8 mouse cellular contexts compared by ENCODE assay signal in genomic region chr13:25024655-25025054, GRCm38 (mm10). TPM values are rescaled to one million over a fixed set of nuclear protein-coding genes. Genes with fewer than 3 reads are reported as not detected.
A peak's percentile ranks its signal among the peaks of the same experiment; 100 is the strongest.
DNase-seq lines count a peak whose midpoint lies in the region; ATAC-seq and TF ChIP-seq lines count a peak whose summit lies in the region.

No protein-coding gene starts in this region.

- DNase-seq in gastrocnemius, adult 2 months = peak; percentile 27
- no peak for DNase-seq in gastrocnemius, adult 18-20 months (ENCODE audit: low spot score)
- peak; percentile 53 for DNase-seq in liver, adult 2 months (ENCODE audit: extremely low read depth, low read depth, low spot score)
- no peak for DNase-seq in liver, embryonic 11.5 days (ENCODE audit: low spot score)
- peak; percentile 73 for DNase-seq in MEL (ENCODE audit: low read depth, low spot score)
- DNase-seq in embryonic facial prominence, embryonic 11.5 days (ENCODE audit: low spot score) = peak; percentile 67
- DNase-seq in thymus, postnatal 0 days (ENCODE audit: low spot score) = peak; percentile 48
- no peak for DNase-seq in gastrocnemius, postnatal 36 days

- H3K79me2 ChIP-seq in liver, adult 2 months (ENCODE audit: control insufficient read depth, insufficient read depth, low read length) = peaks cover 4% of the 10 kb centered on the region; the same call in 1 of the 2 replicates
- H3K79me2 ChIP-seq in MEL (ENCODE audit: control insufficient read depth, insufficient read depth, low read length, poor library complexity) = peaks cover 5% of the 10 kb centered on the region; the same call in 1 of the 2 replicates

- 38% methylated on average over 2 of the region's 2 CpGs for WGBS in liver, adult 2 months
- WGBS in liver, embryonic 11.5 days = 24% methylated on average over 2 of the region's 2 CpGs
- WGBS in embryonic facial prominence, embryonic 11.5 days = 22% methylated on average over 2 of the region's 2 CpGs

- no peaks in the 10 kb centered on the region for H3K27me3 ChIP-seq in liver, adult 2 months (ENCODE audit: control insufficient read depth, insufficient read depth, low read length)
- H3K27me3 ChIP-seq in liver, embryonic 11.5 days (replicated peaks; ENCODE audit: control insufficient read depth, insufficient read depth, low read length) = no peaks in the 10 kb centered on the region
- no peaks in the 10 kb centered on the region for H3K27me3 ChIP-seq in MEL (ENCODE audit: control insufficient read depth in 1 of 2, insufficient read depth in 2 of 2, low read length in 2 of 2)
- no peaks in the 10 kb centered on the region for H3K27me3 ChIP-seq in embryonic facial prominence, embryonic 11.5 days (ENCODE audit: control insufficient read depth, insufficient read depth, low read length)

- peak; percentile 39 for TF ChIP-seq RAD21 in MEL (IDR thresholded peaks at IDR 0.05; ENCODE audit: low read depth, low read length)

- no peak overlapping the region for H3K9ac ChIP-seq in liver, adult 2 months (ENCODE audit: low read depth, low read length)
- H3K9ac ChIP-seq in liver, embryonic 11.5 days (ENCODE audit: low read depth, low read length) = no peak overlapping the region
- H3K9ac ChIP-seq in MEL (ENCODE audit: control insufficient read depth, low read depth, low read length, poor library complexity, severe bottlenecking) = no peak overlapping the region
- no peak overlapping the region for H3K9ac ChIP-seq in embryonic facial prominence, embryonic 11.5 days (replicated peaks; ENCODE audit: low read length)

- no peak for TF ChIP-seq POLR2A in liver, adult 2 months (IDR thresholded peaks at IDR 0.05; ENCODE audit: extremely low read depth, insufficient read depth, low read length)
- no peak for TF ChIP-seq POLR2A in MEL (IDR thresholded peaks at IDR 0.05; ENCODE audit: control insufficient read depth in 1 of 2, insufficient read depth in 1 of 2, low read depth in 1 of 2, low read length in 2 of 2, poor library complexity in 1 of 2)

- intact Hi-C loops in gastrocnemius, adult 2 months (cut with DNase I) = loop anchor here (1.0 kb wide), 1 partner anchor 92 kb away; no protein-coding TSS in a partner anchor
- intact Hi-C loops in gastrocnemius, postnatal 36 days (cut with DNase I) = loop anchor here (5.0 kb wide), 1 partner anchor 93 kb away; no protein-coding TSS in a partner anchor

- H3K27ac ChIP-seq in gastrocnemius, adult 2 months = no peak overlapping the region
- no peak overlapping the region for H3K27ac ChIP-seq in liver, adult 2 months (replicated peaks; ENCODE audit: insufficient read depth, low read depth, low read length)
- H3K27ac ChIP-seq in liver, embryonic 11.5 days (ENCODE audit: low read depth, low read length) = no peak overlapping the region
- H3K27ac ChIP-seq in MEL (ENCODE audit: control insufficient read depth, low read depth, low read length) = no peak overlapping the region
- H3K27ac ChIP-seq in embryonic facial prominence, embryonic 11.5 days (replicated peaks; ENCODE audit: low read depth, low read length) = no peak overlapping the region

- ATAC-seq in liver, embryonic 11.5 days (replicated peaks; ENCODE audit: low FRiP score) = no peak
- no peak for ATAC-seq in embryonic facial prominence, embryonic 11.5 days (replicated peaks; ENCODE audit: insufficient number of reproducible peaks, low FRiP score, low TSS enrichment, low read depth)

- H3K4me3 ChIP-seq in gastrocnemius, adult 2 months = no peak overlapping the region
- no peak overlapping the region for H3K4me3 ChIP-seq in liver, adult 2 months (ENCODE audit: insufficient read depth, low read depth, low read length)
- no peak overlapping the region for H3K4me3 ChIP-seq in liver, embryonic 11.5 days (ENCODE audit: low read depth, low read length)
- no peak overlapping the region for H3K4me3 ChIP-seq in MEL (ENCODE audit: control insufficient read depth in 1 of 2, insufficient read depth in 1 of 2, low read depth in 2 of 2, low read length in 2 of 2)
- H3K4me3 ChIP-seq in embryonic facial prominence, embryonic 11.5 days (ENCODE audit: low read depth, low read length) = no peak overlapping the region

- no peak for TF ChIP-seq EP300 in MEL (IDR thresholded peaks at IDR 0.05; ENCODE audit: low read depth in 1 of 2, low read length in 2 of 2)

- no peaks in the 10 kb centered on the region for H3K36me3 ChIP-seq in liver, adult 2 months (ENCODE audit: control insufficient read depth, insufficient read depth, low read length)
- no peaks in the 10 kb centered on the region for H3K36me3 ChIP-seq in liver, embryonic 11.5 days (ENCODE audit: control insufficient read depth, insufficient read depth, low read length)
- peaks cover 0 to 12% of the 10 kb centered on the region in 2 experiments; a peak in 2 of 4 replicates for H3K36me3 ChIP-seq in MEL (ENCODE audit: control insufficient read depth in 1 of 2, insufficient read depth in 2 of 2, low read length in 2 of 2)
- no peaks in the 10 kb centered on the region for H3K36me3 ChIP-seq in embryonic facial prominence, embryonic 11.5 days (replicated peaks; ENCODE audit: control insufficient read depth, insufficient read depth, low read depth, low read length)

- no peak overlapping the region for H3K4me2 ChIP-seq in liver, embryonic 11.5 days
- no peak overlapping the region for H3K4me2 ChIP-seq in embryonic facial prominence, embryonic 11.5 days (ENCODE audit: low read depth, low read length)

- peak; percentile 53 for TF ChIP-seq CTCF in gastrocnemius, adult 2 months (IDR thresholded peaks at IDR 0.05)
- no peak for TF ChIP-seq CTCF in liver, adult 2 months (IDR thresholded peaks at IDR 0.05; ENCODE audit: low read depth, low read length)
- peak; percentile 35 to 62 (median 49); a peak in 4 of 6 replicates for TF ChIP-seq CTCF in MEL (IDR thresholded peaks at IDR 0.05 in 2 of 3, conservative IDR thresholded peaks at IDR 0.05 in 1 of 3; ENCODE audit: control insufficient read depth in 1 of 3, insufficient read depth in 1 of 3, low read depth in 2 of 3, low read length in 3 of 3, poor library complexity in 1 of 3, severe bottlenecking in 1 of 3)

- H3K9me3 ChIP-seq in liver, embryonic 11.5 days (ENCODE audit: control insufficient read depth, low read length) = no peaks in the 10 kb centered on the region
- H3K9me3 ChIP-seq in MEL (replicated peaks; ENCODE audit: insufficient read depth, low read length) = no peaks in the 10 kb centered on the region
- no peaks in the 10 kb centered on the region for H3K9me3 ChIP-seq in embryonic facial prominence, embryonic 11.5 days (replicated peaks; ENCODE audit: control insufficient read depth, low read length)

- peaks cover 2% of the 10 kb centered on the region; the same call in 1 of the 2 replicates for H3K4me1 ChIP-seq in liver, adult 2 months (ENCODE audit: control insufficient read depth, insufficient read depth, low read length)
- H3K4me1 ChIP-seq in liver, embryonic 11.5 days (replicated peaks; ENCODE audit: control insufficient read depth, insufficient read depth, low read length) = peaks cover 3% of the 10 kb centered on the region; the same call in 1 of the 2 replicates
- peaks cover 3 to 9% of the 10 kb centered on the region in 2 experiments; a peak in 2 of 4 replicates for H3K4me1 ChIP-seq in MEL (ENCODE audit: control insufficient read depth in 1 of 2, insufficient read depth in 2 of 2, low read length in 2 of 2)
- H3K4me1 ChIP-seq in embryonic facial prominence, embryonic 11.5 days (ENCODE audit: control insufficient read depth, insufficient read depth, low read length) = no peaks in the 10 kb centered on the region

TF ChIP-seq in MEL, 35 proteins besides CTCF, POLR2A, EP300 and RAD21:
- TF ChIP-seq BHLHE40 (IDR thresholded peaks at IDR 0.05; ENCODE audit: borderline replicate concordance, low read depth, low read length) = no peak
- TF ChIP-seq ZNF384 (IDR thresholded peaks at IDR 0.05; ENCODE audit: low read depth, low read length) = peak; percentile 98
- peak; percentile 51 for TF ChIP-seq SMC3 (IDR thresholded peaks at IDR 0.05; ENCODE audit: low read depth, low read length)

RNA-seq across cellular contexts. Expression of gene Mrs2, which starts 4.5 kb away (rescaled TPM):
- total RNA-seq in gastrocnemius, adult 2 months (2021) = 10 to 100 TPM; 36.8 to 46.7 TPM
- 10 to 100 TPM; 35.7 to 37.5 TPM for total RNA-seq in gastrocnemius, adult 18-20 months (2021)
- 13.7 and 18.3 TPM in 2 replicates for total RNA-seq in liver, adult 2 months (2014; rRNA removed)
- 7.6 and 11.3 TPM in 2 replicates for polyA plus RNA-seq in liver, adult 2 months (2012; rRNA removed)
- polyA plus RNA-seq in liver, embryonic 11.5 days (2014; fragmentation: Nextera tagmentation; extraction: Ambion mirVana) = 21.3 and 21.8 TPM in 2 replicates
- total RNA-seq in MEL (2012; rRNA removed) = 16.6 and 19.1 TPM in 2 replicates
- polyA plus RNA-seq in MEL (2012; ENCODE audit: insufficient read depth in 1 of 2, insufficient read length in 2 of 2, low read depth in 1 of 2, low replicate concordance in 2 of 2, missing spikeins in 1 of 2) = 10 to 100 TPM in 1 of 2 experiments, not detected in 1; 45.4 TPM
- 23.5 and 29.2 TPM in 2 replicates for polyA plus RNA-seq in embryonic facial prominence, embryonic 11.5 days (2014; fragmentation: Nextera tagmentation; extraction: Ambion mirVana)
- polyA plus RNA-seq in thymus, postnatal 0 days (2015; fragmentation: Nextera tagmentation; extraction: Ambion mirVana) = 18.6 and 24.6 TPM in 2 replicates
- total RNA-seq in gastrocnemius, postnatal 36 days (2021) = 10 to 100 TPM; 35.9 to 37.7 TPM

RNA-seq across cellular contexts. Expression of gene Dcdc2a, which starts 31.1 kb away (rescaled TPM):
- under 1 TPM; 0.06 to 0.71 TPM for total RNA-seq in gastrocnemius, adult 2 months (2021)
- total RNA-seq in gastrocnemius, adult 18-20 months (2021) = under 1 TPM; 0.23 to 0.43 TPM
- total RNA-seq in liver, adult 2 months (2014; rRNA removed) = 0.83 and 0.94 TPM in 2 replicates
- 0.29 TPM in 2 replicates for polyA plus RNA-seq in liver, adult 2 months (2012; rRNA removed)
- 0.30 and 0.48 TPM in 2 replicates for polyA plus RNA-seq in liver, embryonic 11.5 days (2014; fragmentation: Nextera tagmentation; extraction: Ambion mirVana)
- total RNA-seq in MEL (2012; rRNA removed) = not detected in 2 replicates
- polyA plus RNA-seq in MEL (2012; ENCODE audit: insufficient read depth in 1 of 2, insufficient read length in 2 of 2, low read depth in 1 of 2, low replicate concordance in 2 of 2, missing spikeins in 1 of 2) = not detected
- 1.7 and 1.9 TPM in 2 replicates for polyA plus RNA-seq in embryonic facial prominence, embryonic 11.5 days (2014; fragmentation: Nextera tagmentation; extraction: Ambion mirVana)
- 0.57 and 0.60 TPM in 2 replicates for polyA plus RNA-seq in thymus, postnatal 0 days (2015; fragmentation: Nextera tagmentation; extraction: Ambion mirVana)
- under 1 TPM; 0.41 to 0.67 TPM for total RNA-seq in gastrocnemius, postnatal 36 days (2021)

Comparison
In these comparisons a context has a peak if more than half of its experiments do, and no peak if none do; other contexts are left out.
1. DNase-seq: peak in gastrocnemius, adult 2 months (single experiment), liver, adult 2 months (single experiment), MEL (single experiment), embryonic facial prominence, embryonic 11.5 days (single experiment) and thymus, postnatal 0 days (single experiment); none in gastrocnemius, adult 18-20 months (single experiment), liver, embryonic 11.5 days (single experiment) and gastrocnemius, postnatal 36 days (0 of 2).